Mouse (Mus musculus) liver, embryonic 15.5 days (tissue): ENCODE data around the gene Sult1a1. TPM values are rescaled to one million over a fixed set of nuclear protein-coding genes. Genes with fewer than 3 reads are reported as not detected.
"Not testable (repeated sequence)": the region's sequence is repeated elsewhere in the genome, so short reads cannot be mapped to it uniquely, and the experiment has no call there.

Experiments used
- ATAC-seq: fragments of 200-750 bp; cut with Nextera tagmentation; 2 replicates; pipeline ENCODE4 v1.8.0; 2017; ENCODE audit warnings: moderate number of reproducible peaks, mild to moderate bottlenecking, moderate library complexity; ENCODE audit not compliant: insufficient read depth
- H3K27ac ChIP-seq: fragments of 300-500 bp; sonication (generic); replicated peaks from 2 replicates; pipeline ENCODE4 v1.5.1; 2015; ENCODE audit warnings: mild to moderate bottlenecking, inconsistent platforms
- H3K27me3 ChIP-seq: fragments of 300-500 bp; sonication (generic); 2 replicates; pipeline ENCODE4 v1.6.1; 2015; ENCODE audit warnings: mild to moderate bottlenecking, inconsistent platforms
- H3K36me3 ChIP-seq: fragments of 300-500 bp; sonication (generic); replicated peaks from 2 replicates; pipeline ENCODE4 v1.6.1; 2015; ENCODE audit warnings: moderate library complexity, mild to moderate bottlenecking, inconsistent platforms
- H3K4me1 ChIP-seq: fragments of 300-500 bp; sonication (generic); replicated peaks from 2 replicates; pipeline ENCODE4 v1.6.1; 2015; ENCODE audit warnings: inconsistent platforms
- H3K4me2 ChIP-seq: fragments of 300-500 bp; sonication (generic); 2 replicates; pipeline ENCODE4 v1.6.1; 2015; ENCODE audit warnings: moderate library complexity, mild to moderate bottlenecking, inconsistent platforms
- H3K4me3 ChIP-seq: fragments of 300-500 bp; sonication (generic); replicated peaks from 2 replicates; pipeline ENCODE4 v1.5.1; 2015; ENCODE audit warnings: mild to moderate bottlenecking, inconsistent platforms
- H3K9ac ChIP-seq: fragments of 300-500 bp; sonication (generic); 2 replicates; pipeline ENCODE4 v1.6.1; 2015; ENCODE audit warnings: moderate library complexity, mild to moderate bottlenecking, inconsistent platforms
- H3K9me3 ChIP-seq: fragments of 300-500 bp; sonication (generic); replicated peaks from 2 replicates; pipeline ENCODE4 v1.6.1; 2016; ENCODE audit warnings: inconsistent platforms
- WGBS: fragments of 180-500 bp; shearing (Covaris S2); methylation state at CpG from one replicate; pipeline ENCODE4 v1.1.7; 2015; ENCODE audit warnings: mixed read lengths; ENCODE audit not compliant: insufficient replicate concordance; 5-methylcytosine and 5-hydroxymethylcytosine counted together
- polyA plus RNA-seq: library from polyadenylated mRNA; unstranded; fragments of >200 nt; fragmentation: Nextera tagmentation; extraction: Ambion mirVana; gene quantifications from 2 replicates; pipeline ENCODE4 v1.2.1, GENCODE M21; 2015

The Sult1a1 gene
- polyA plus RNA-seq, 1 experiment from 2014 or later, result 37.8 TPM

GRCm38 (mm10) chr7:126659771-126660170, 16.5 kb downstream of the Sult1a1 start:
- Histone ChIP-seq H3K27me3 (no peaks in the 10 kb centered on the region), H3K4me3 (no peak overlapping the region), H3K4me2 (no peak overlapping the region), H3K9ac (no peak overlapping the region), H3K4me1 (peaks cover 37% of the 10 kb centered on the region), H3K9me3 (no peaks in the 10 kb centered on the region), H3K36me3 (peaks cover 30% of the 10 kb centered on the region), H3K27ac (no peak overlapping the region)
- 70% methylated on average over 3 of the region's 3 CpGs for WGBS
- no peak for ATAC-seq

DNA sequence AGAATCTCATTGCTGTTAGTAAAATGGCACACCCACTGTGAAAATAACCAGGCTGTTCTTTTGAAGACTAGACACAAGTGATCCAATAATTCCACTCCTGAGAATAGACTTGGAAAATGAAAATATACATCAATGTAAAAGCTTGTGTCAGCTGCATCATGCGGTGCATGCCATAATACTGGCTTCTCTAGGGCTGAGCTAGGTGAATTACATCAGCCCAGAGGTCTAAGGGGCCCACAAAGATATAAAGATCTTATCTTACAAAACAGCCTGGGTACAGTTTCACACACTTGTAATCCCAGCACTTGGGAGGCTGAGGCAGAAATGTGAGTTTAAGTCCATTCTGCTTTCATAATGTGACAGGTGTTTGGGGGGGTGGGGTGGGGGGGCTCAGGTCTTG, 18.7 kb downstream of the Sult1a1 start:
- peaks cover 42% of the 10 kb centered on the region for H3K4me1 ChIP-seq
- no peak for ATAC-seq
- no peak overlapping the region for H3K4me2 ChIP-seq
- 74% methylated on average over 1 of the region's 1 CpGs for WGBS
- peaks cover 7% of the 10 kb centered on the region for H3K36me3 ChIP-seq
- no peak overlapping the region for H3K4me3 ChIP-seq
- H3K27me3 ChIP-seq, result no peaks in the 10 kb centered on the region
- H3K27ac ChIP-seq, result no peak overlapping the region
- no peak overlapping the region for H3K9ac ChIP-seq
- no peaks in the 10 kb centered on the region for H3K9me3 ChIP-seq

- no peak for ATAC-seq
- Histone ChIP-seq H3K27me3 (no peaks in the 10 kb centered on the region), H3K4me2 (no peak overlapping the region), H3K4me1 (peaks cover 61% of the 10 kb centered on the region), H3K9ac (no peak overlapping the region), H3K4me3 (no peak overlapping the region), H3K9me3 (no peaks in the 10 kb centered on the region), H3K27ac (peak overlapping the region; percentile 64; the same call in 1 of the 2 replicates), H3K36me3 (no peaks in the 10 kb centered on the region)
- WGBS, result 53% methylated on average over 3 of the region's 3 CpGs
These were observed 20.5 kb downstream of the Sult1a1 start for GRCm38 (mm10) chr7:126655695-126656094.

GRCm38 (mm10) chr7:126653991-126654390, 22.2 kb downstream of the Sult1a1 start:
- Histone ChIP-seq H3K9me3 (no peaks in the 10 kb centered on the region), H3K27me3 (no peaks in the 10 kb centered on the region), H3K9ac (no peak overlapping the region), H3K36me3 (no peaks in the 10 kb centered on the region), H3K4me2 (no peak overlapping the region), H3K4me1 (peaks cover 74% of the 10 kb centered on the region), H3K27ac (no peak overlapping the region), H3K4me3 (no peak overlapping the region)
- WGBS, result 35% methylated on average over 2 of the region's 2 CpGs
- no peak for ATAC-seq

GRCm38 (mm10) chr7:126650852-126651251, 25.4 kb downstream of the Sult1a1 start:
- WGBS, result 9% methylated on average over 2 of the region's 2 CpGs
- Histone ChIP-seq H3K4me3 (peak overlapping the region; percentile 80; the same call in 1 of the 2 replicates), H3K9me3 (no peaks in the 10 kb centered on the region), H3K36me3 (no peaks in the 10 kb centered on the region), H3K27me3 (no peaks in the 10 kb centered on the region), H3K9ac (no peak overlapping the region), H3K27ac (peak overlapping the region; percentile 98), H3K4me2 (peak overlapping the region; percentile 89), H3K4me1 (peaks cover 61% of the 10 kb centered on the region)
- no peak for ATAC-seq

DNA sequence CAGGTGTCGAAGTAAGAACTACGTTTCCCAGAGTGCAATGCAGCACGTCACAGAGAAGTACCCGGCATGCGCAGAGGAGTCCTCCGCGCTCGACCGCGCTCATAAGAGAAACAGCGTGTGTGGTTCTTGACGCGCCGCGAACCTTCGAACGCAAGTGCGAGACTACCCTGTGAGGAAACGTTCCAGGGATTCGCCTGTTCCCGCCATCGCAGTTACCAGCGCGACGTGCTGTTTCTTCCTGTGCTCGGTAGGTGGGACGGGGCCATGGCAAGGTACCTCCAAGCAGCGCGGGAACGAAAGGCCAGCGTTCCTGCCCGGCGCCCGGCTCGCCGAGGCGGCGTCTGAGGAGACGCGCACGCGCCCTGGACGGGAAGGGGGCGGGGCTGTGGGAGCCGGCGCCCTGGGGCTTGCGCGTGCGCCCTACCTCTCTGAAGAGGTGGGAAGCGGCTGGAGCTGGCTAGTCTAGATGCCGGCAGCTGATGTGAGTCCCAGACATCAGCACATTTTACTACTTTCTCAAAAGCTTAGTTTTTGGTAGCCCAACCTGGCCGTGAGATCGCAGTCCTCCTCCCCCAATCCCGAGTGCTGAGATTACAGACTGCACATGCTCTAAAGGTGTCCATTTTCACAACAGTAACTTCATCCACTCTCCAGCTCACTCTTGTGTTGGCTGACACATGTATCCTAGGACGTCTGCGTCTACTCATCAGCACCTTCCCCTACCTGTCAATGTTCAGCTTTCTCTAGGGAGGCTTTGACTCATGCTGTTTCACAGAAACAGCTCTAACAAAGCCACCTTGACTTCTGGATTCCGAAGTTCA, 26.8 kb downstream of the Sult1a1 start, which contains the start of gene Sgf29:
Gene Sgf29 (plus strand): TSS at position 79 of the 821 bp plus-strand sequence.
- H3K27me3 ChIP-seq, result no peaks in the 10 kb centered on the region
- WGBS, result 1% methylated on average over 57 of the region's 57 CpGs
- peak within 1 kb of the TSS; percentile 98 for H3K27ac ChIP-seq
- H3K4me2 ChIP-seq, result peak within 1 kb of the TSS; percentile 89
- H3K9me3 ChIP-seq, result no peaks in the 10 kb centered on the region
- ATAC-seq, result peak; percentile 97
- H3K4me3 ChIP-seq, result peak within 1 kb of the TSS; percentile 80
- peaks cover 58% of the 10 kb centered on the region for H3K4me1 ChIP-seq
- peak within 1 kb of the TSS; percentile 78 for H3K9ac ChIP-seq
- H3K36me3 ChIP-seq, result no peaks in the 10 kb centered on the region

GRCm38 (mm10) chr7:126648486-126648885, 27.7 kb downstream of the Sult1a1 start:
- H3K27me3 ChIP-seq, result no peaks in the 10 kb centered on the region
- no peak for ATAC-seq
- peak overlapping the region; percentile 80 for H3K4me3 ChIP-seq
- H3K27ac ChIP-seq, result no peak overlapping the region
- no peak overlapping the region for H3K9ac ChIP-seq
- H3K4me2 ChIP-seq, result peak overlapping the region; percentile 89
- H3K4me1 ChIP-seq, result peaks cover 53% of the 10 kb centered on the region
- WGBS, result 63% methylated on average over 4 of the region's 4 CpGs
- H3K9me3 ChIP-seq, result no peaks in the 10 kb centered on the region
- H3K36me3 ChIP-seq, result no peaks in the 10 kb centered on the region

DNA sequence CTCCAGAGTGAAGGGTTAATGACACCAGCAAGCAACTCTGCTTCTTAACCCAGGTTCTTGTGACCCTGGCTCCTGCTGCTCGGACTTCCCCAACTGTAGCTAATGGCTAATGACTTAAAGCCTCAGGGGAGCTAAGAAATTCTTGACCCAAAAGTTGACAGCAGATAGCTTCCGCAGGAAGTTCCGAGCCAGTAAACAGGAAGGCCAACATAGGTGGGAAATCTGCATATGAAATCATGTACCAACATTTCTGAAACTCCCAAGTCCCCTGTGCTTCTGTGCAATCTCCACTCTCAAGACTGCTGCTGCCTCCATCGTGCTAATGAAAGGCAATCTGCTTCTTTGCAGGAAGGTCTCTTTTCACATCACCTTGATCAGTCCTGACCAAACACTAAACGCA, 30.5 kb downstream of the Sult1a1 start:
- Histone ChIP-seq H3K9me3 (no peaks in the 10 kb centered on the region), H3K27me3 (no peaks in the 10 kb centered on the region), H3K36me3 (no peaks in the 10 kb centered on the region), H3K4me3 (no peak overlapping the region), H3K4me1 (peaks cover 28% of the 10 kb centered on the region), H3K4me2 (no peak overlapping the region), H3K27ac (no peak overlapping the region), H3K9ac (no peak overlapping the region)
- 47% methylated on average over 5 of the region's 5 CpGs for WGBS
- no peak for ATAC-seq

GRCm38 (mm10) chr7:126644914-126645313, 31.3 kb downstream of the Sult1a1 start:
- peaks cover 20% of the 10 kb centered on the region for H3K4me1 ChIP-seq
- no peaks in the 10 kb centered on the region for H3K27me3 ChIP-seq
- no peak overlapping the region for H3K4me3 ChIP-seq
- H3K9me3 ChIP-seq, result no peaks in the 10 kb centered on the region
- H3K4me2 ChIP-seq, result no peak overlapping the region
- no peaks in the 10 kb centered on the region for H3K36me3 ChIP-seq
- no peak overlapping the region for H3K27ac ChIP-seq
- H3K9ac ChIP-seq, result no peak overlapping the region
- ATAC-seq, result no peak

- no peak overlapping the region for H3K9ac ChIP-seq
- no peak for ATAC-seq
- H3K27ac ChIP-seq, result no peak overlapping the region
- no peak overlapping the region for H3K4me3 ChIP-seq
- no peaks in the 10 kb centered on the region for H3K9me3 ChIP-seq
- H3K36me3 ChIP-seq, result no peaks in the 10 kb centered on the region
- no peak overlapping the region for H3K4me2 ChIP-seq
- WGBS, result 44% methylated on average over 3 of the region's 3 CpGs
- H3K4me1 ChIP-seq, result peaks cover 15% of the 10 kb centered on the region
- no peaks in the 10 kb centered on the region for H3K27me3 ChIP-seq
These were observed 31.9 kb downstream of the Sult1a1 start for GRCm38 (mm10) chr7:126644345-126644744.

DNA sequence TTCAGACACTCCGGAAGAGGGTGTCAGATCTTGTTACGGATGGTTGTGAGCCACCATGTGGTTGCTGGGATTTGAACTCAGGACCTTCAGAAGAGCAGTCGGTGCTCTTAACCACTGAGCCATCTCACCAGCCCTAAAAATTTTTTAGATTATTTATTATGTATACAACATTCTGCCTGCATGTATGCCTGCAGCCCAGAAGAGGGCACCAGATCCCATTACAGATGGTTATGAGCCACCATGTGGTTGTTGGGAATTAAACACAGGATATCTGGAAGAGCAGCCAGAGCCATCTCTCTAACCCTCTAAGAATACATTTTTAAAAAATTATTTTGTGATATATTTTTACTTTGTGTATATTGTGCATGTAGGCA, 33.0 kb downstream of the Sult1a1 start:
- 0 out of 2 replicates have a peak, but pooled peaks have one; percentile 40 for ATAC-seq
- H3K9ac ChIP-seq, H3K4me2 ChIP-seq, H3K36me3 ChIP-seq, H3K9me3 ChIP-seq, H3K4me3 ChIP-seq, H3K27ac ChIP-seq, H3K27me3 ChIP-seq, H3K4me1 ChIP-seq: not testable (repeated sequence)
- 46% methylated on average over 3 of the region's 3 CpGs for WGBS
